In the genomic region with DNA sequence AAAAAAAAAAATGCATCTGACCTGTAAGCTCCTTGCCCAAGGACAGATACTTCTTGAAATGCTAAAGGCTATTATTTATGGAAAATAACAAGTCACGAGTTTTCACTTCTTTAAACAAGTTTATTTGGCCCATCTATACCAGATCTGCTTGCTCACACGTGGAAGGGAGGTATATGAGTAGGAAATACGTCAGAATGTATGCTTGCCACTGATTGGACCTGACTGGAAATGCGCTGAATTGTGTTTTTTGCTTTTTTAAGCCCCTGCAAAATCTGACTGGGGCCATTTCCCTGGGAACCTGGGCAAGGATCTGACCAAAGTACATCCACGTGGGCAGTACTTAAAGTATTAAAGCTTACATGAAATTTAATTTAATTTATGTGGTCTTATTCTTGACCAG, we compare ENCODE assay signal across 8 mouse cellular contexts. TPM values are rescaled to one million over a fixed set of nuclear protein-coding genes. Genes with fewer than 3 reads are reported as not detected.
DNase-seq lines count a peak whose midpoint lies in the region; ATAC-seq and TF ChIP-seq lines count a peak whose summit lies in the region.

No protein-coding gene starts in this region.

- H3K9ac ChIP-seq in lung, postnatal 0 days (replicated peaks; ENCODE audit: low read depth) = no peak overlapping the region
- H3K9ac ChIP-seq in limb, embryonic 13.5 days = no peak overlapping the region
- H3K9ac ChIP-seq in stomach, embryonic 15.5 days = no peak overlapping the region

- peak overlapping the region; percentile 93; the same call in 1 of the 2 replicates for H3K4me2 ChIP-seq in lung, postnatal 0 days (replicated peaks; ENCODE audit: low read depth, low read length)
- peak overlapping the region; percentile 86 for H3K4me2 ChIP-seq in limb, embryonic 13.5 days (replicated peaks)
- H3K4me2 ChIP-seq in stomach, embryonic 15.5 days = peak overlapping the region; percentile 81

- H3K36me3 ChIP-seq in erythroblast, embryonic 14.5 days (ENCODE audit: control insufficient read depth) = peaks cover 33% of the 10 kb centered on the region
- no peaks in the 10 kb centered on the region for H3K36me3 ChIP-seq in lung, postnatal 0 days (ENCODE audit: insufficient read depth, low read length)
- no peaks in the 10 kb centered on the region for H3K36me3 ChIP-seq in limb, embryonic 13.5 days
- no peaks in the 10 kb centered on the region for H3K36me3 ChIP-seq in stomach, embryonic 15.5 days

- TF ChIP-seq EP300 in lung, postnatal 0 days (IDR thresholded peaks at IDR 0.05) = no peak

- peaks cover 6% of the 10 kb centered on the region for H3K27me3 ChIP-seq in erythroblast, embryonic 14.5 days (ENCODE audit: control insufficient read depth)
- H3K27me3 ChIP-seq in lung, postnatal 0 days (replicated peaks; ENCODE audit: insufficient read depth, low read length) = no peaks in the 10 kb centered on the region
- H3K27me3 ChIP-seq in limb, embryonic 13.5 days = no peaks in the 10 kb centered on the region
- no peaks in the 10 kb centered on the region for H3K27me3 ChIP-seq in stomach, embryonic 15.5 days (replicated peaks)

- WGBS in lung, postnatal 0 days = 49% methylated on average over 5 of the region's 5 CpGs
- WGBS in limb, embryonic 13.5 days = 51% methylated on average over 5 of the region's 5 CpGs
- WGBS in stomach, embryonic 15.5 days = 50% methylated on average over 5 of the region's 5 CpGs

- peaks cover 62% of the 10 kb centered on the region for H3K4me1 ChIP-seq in erythroblast, embryonic 14.5 days (ENCODE audit: control insufficient read depth)
- H3K4me1 ChIP-seq in lung, postnatal 0 days (ENCODE audit: insufficient read depth, low read depth, low read length) = peaks cover 4% of the 10 kb centered on the region; the same call in 1 of the 2 replicates
- peaks cover 14% of the 10 kb centered on the region for H3K4me1 ChIP-seq in limb, embryonic 13.5 days
- no peaks in the 10 kb centered on the region for H3K4me1 ChIP-seq in stomach, embryonic 15.5 days

- H3K27ac ChIP-seq in lung, postnatal 0 days (ENCODE audit: low read length) = no peak overlapping the region
- peak overlapping the region; percentile 86; the same call in 1 of the 2 replicates for H3K27ac ChIP-seq in limb, embryonic 13.5 days
- H3K27ac ChIP-seq in stomach, embryonic 15.5 days = peak overlapping the region; percentile 79

- no peak for TF ChIP-seq CTCF in lung, postnatal 0 days (IDR thresholded peaks at IDR 0.05)

- ATAC-seq in erythroblast, adult 5-6 weeks (replicated peaks; ENCODE audit: low FRiP score, poor library complexity, severe bottlenecking) = no peak
- ATAC-seq in lung, postnatal 0 days = no peak
- ATAC-seq in limb, embryonic 13.5 days (ENCODE audit: low FRiP score, low read depth) = no peak
- ATAC-seq in stomach, embryonic 15.5 days (ENCODE audit: insufficient read depth, low FRiP score, low read depth) = no peak

- no peak for DNase-seq in lung, postnatal 0 days (ENCODE audit: low spot score)
- no peak for DNase-seq in lung, adult 18-20 months
- no peak for DNase-seq in cerebellum, adult 18-20 months
- DNase-seq in layer of hippocampus, adult 9-10 months (ENCODE audit: low spot score) = no peak

- no peaks in the 10 kb centered on the region for H3K9me3 ChIP-seq in erythroblast, embryonic 14.5 days (ENCODE audit: control insufficient read depth, low read length)
- no peaks in the 10 kb centered on the region for H3K9me3 ChIP-seq in lung, postnatal 0 days (ENCODE audit: low read length)
- H3K9me3 ChIP-seq in limb, embryonic 13.5 days = no peaks in the 10 kb centered on the region
- H3K9me3 ChIP-seq in stomach, embryonic 15.5 days = no peaks in the 10 kb centered on the region

- H3K4me3 ChIP-seq in erythroblast, embryonic 14.5 days (replicated peaks) = peak overlapping the region; percentile 79
- no peak overlapping the region for H3K4me3 ChIP-seq in lung, postnatal 0 days (ENCODE audit: low read depth, low read length)
- peak overlapping the region; percentile 73 for H3K4me3 ChIP-seq in limb, embryonic 13.5 days
- no peak overlapping the region for H3K4me3 ChIP-seq in stomach, embryonic 15.5 days (replicated peaks)

RNA-seq across cellular contexts. Expression of gene Fn3krp, which starts 0.8 kb away (rescaled TPM):
- polyA plus RNA-seq in erythroblast, embryonic 14.5 days (2012) = 3.4 and 5.6 TPM in 2 replicates
- total RNA-seq in erythroblast, adult 5-6 weeks (2015; ENCODE audit: low replicate concordance) = 76.1 and 78.2 TPM in 2 replicates
- total RNA-seq in erythroblast, adult 5-6 weeks (2017; ENCODE audit: low replicate concordance) = 150 and 165 TPM in 2 replicates
- 5.8 and 6.1 TPM in 2 replicates for polyA plus RNA-seq in lung, postnatal 0 days (2015; fragmentation: Nextera tagmentation; extraction: Ambion mirVana)
- 11.0 and 11.8 TPM in 2 replicates for polyA plus RNA-seq in limb, embryonic 13.5 days (2015; fragmentation: Nextera tagmentation; extraction: Ambion mirVana)
- polyA plus RNA-seq in stomach, embryonic 15.5 days (2015; fragmentation: Nextera tagmentation; extraction: Ambion mirVana) = 7.8 and 9.9 TPM in 2 replicates

RNA-seq across cellular contexts. Expression of gene Fn3k, which starts 14.3 kb away (rescaled TPM):
- polyA plus RNA-seq in erythroblast, embryonic 14.5 days (2012) = 24.1 and 24.7 TPM in 2 replicates
- 159 and 182 TPM in 2 replicates for total RNA-seq in erythroblast, adult 5-6 weeks (2015; ENCODE audit: low replicate concordance)
- total RNA-seq in erythroblast, adult 5-6 weeks (2017; ENCODE audit: low replicate concordance) = 220 and 265 TPM in 2 replicates
- polyA plus RNA-seq in lung, postnatal 0 days (2015; fragmentation: Nextera tagmentation; extraction: Ambion mirVana) = 0.81 and 1.3 TPM in 2 replicates
- polyA plus RNA-seq in limb, embryonic 13.5 days (2015; fragmentation: Nextera tagmentation; extraction: Ambion mirVana) = 0.47 and 0.91 TPM in 2 replicates
- polyA plus RNA-seq in stomach, embryonic 15.5 days (2015; fragmentation: Nextera tagmentation; extraction: Ambion mirVana) = 2.1 and 3.6 TPM in 2 replicates

RNA-seq across cellular contexts. Expression of gene Tbcd, which starts 31.4 kb away (rescaled TPM):
- 0.42 and 0.45 TPM in 2 replicates for polyA plus RNA-seq in erythroblast, embryonic 14.5 days (2012)
- total RNA-seq in erythroblast, adult 5-6 weeks (2015; ENCODE audit: low replicate concordance) = 67.3 and 91.8 TPM in 2 replicates
- total RNA-seq in erythroblast, adult 5-6 weeks (2017; ENCODE audit: low replicate concordance) = 76.7 and 101 TPM in 2 replicates
- polyA plus RNA-seq in lung, postnatal 0 days (2015; fragmentation: Nextera tagmentation; extraction: Ambion mirVana) = 21.5 and 24.4 TPM in 2 replicates
- 42.3 TPM in 2 replicates for polyA plus RNA-seq in limb, embryonic 13.5 days (2015; fragmentation: Nextera tagmentation; extraction: Ambion mirVana)
- 34.6 and 38.7 TPM in 2 replicates for polyA plus RNA-seq in stomach, embryonic 15.5 days (2015; fragmentation: Nextera tagmentation; extraction: Ambion mirVana)

RNA-seq across cellular contexts. Expression of gene Rab40b, which starts 32.3 kb away (rescaled TPM):
- 0.02 TPM in 1 of 2 replicates, not detected in the other for polyA plus RNA-seq in erythroblast, embryonic 14.5 days (2012)
- not detected in 2 replicates for total RNA-seq in erythroblast, adult 5-6 weeks (2015; ENCODE audit: low replicate concordance)
- total RNA-seq in erythroblast, adult 5-6 weeks (2017; ENCODE audit: low replicate concordance) = not detected in 2 replicates
- polyA plus RNA-seq in lung, postnatal 0 days (2015; fragmentation: Nextera tagmentation; extraction: Ambion mirVana) = 4.0 and 5.6 TPM in 2 replicates
- 12.1 and 13.1 TPM in 2 replicates for polyA plus RNA-seq in limb, embryonic 13.5 days (2015; fragmentation: Nextera tagmentation; extraction: Ambion mirVana)
- polyA plus RNA-seq in stomach, embryonic 15.5 days (2015; fragmentation: Nextera tagmentation; extraction: Ambion mirVana) = 7.1 and 7.6 TPM in 2 replicates

Comparison
In these comparisons a context has a peak if more than half of its experiments do, and no peak if none do; other contexts are left out.
1. H3K4me3 ChIP-seq: peak in erythroblast, embryonic 14.5 days (single experiment) and limb, embryonic 13.5 days (single experiment); none in lung, postnatal 0 days (single experiment) and stomach, embryonic 15.5 days (single experiment).
2. RNA of gene Tbcd, which starts 31.4 kb away (polyA plus RNA-seq): 42.3 TPM in limb, embryonic 13.5 days, 34.6 to 38.7 TPM in stomach, embryonic 15.5 days and 21.5 to 24.4 TPM in lung, postnatal 0 days; 0.42 to 0.45 TPM in erythroblast, embryonic 14.5 days; every median in the first group is over 10 times any median in the second.
3. Peak in every context shown above with its lines, with median percentiles within 50 percentile points of each other: H3K4me2 ChIP-seq.